In genomic region chr16:95403453-95403852, GRCm38 (mm10) we compare ENCODE assay signal across 11 mouse cellular contexts.
A peak's percentile ranks its signal among the peaks of the same experiment; 100 is the strongest.
DNase-seq lines count a peak whose midpoint lies in the region; ATAC-seq and TF ChIP-seq lines count a peak whose summit lies in the region.
"Had no signal": no experiment of that assay in that cellular context is flagged by ENCODE, and none has a peak within 500 bp of the region (broad histone marks: within the 10 kb centered on the region; RNA-seq: fewer than 3 reads in every experiment).

No protein-coding gene starts in this region.

- intact Hi-C loops in gastrocnemius, postnatal 36 days (cut with DNase I): no loop called here

- no peaks in the 10 kb centered on the region for H3K36me3 ChIP-seq in liver, embryonic 16.5 days (ENCODE audit: control insufficient read depth, insufficient read depth)
- H3K36me3 ChIP-seq in kidney, postnatal 0 days (ENCODE audit: insufficient read depth, low read length): no peaks in the 10 kb centered on the region
- no peaks in the 10 kb centered on the region for H3K36me3 ChIP-seq in midbrain, embryonic 15.5 days (replicated peaks)
- no peaks in the 10 kb centered on the region for H3K36me3 ChIP-seq in hindbrain, embryonic 12.5 days

- H3K9ac ChIP-seq in liver, embryonic 16.5 days (ENCODE audit: low read depth, low read length): no peak overlapping the region
- no peak overlapping the region for H3K9ac ChIP-seq in kidney, postnatal 0 days (ENCODE audit: low read depth, low read length)
- H3K9ac ChIP-seq in midbrain, embryonic 15.5 days: no peak overlapping the region
- H3K9ac ChIP-seq in hindbrain, embryonic 12.5 days: no peak overlapping the region
- H3K9ac ChIP-seq: forebrain, postnatal 0 days had no signal

- WGBS in liver, embryonic 16.5 days (ENCODE audit: insufficient replicate concordance): 61% methylated on average over 5 of the region's 5 CpGs
- 68% methylated on average over 5 of the region's 5 CpGs for WGBS in kidney, postnatal 0 days
- WGBS in midbrain, embryonic 15.5 days: 88% methylated on average over 5 of the region's 5 CpGs
- WGBS in hindbrain, embryonic 12.5 days: 92% methylated on average over 5 of the region's 5 CpGs

- TF ChIP-seq CTCF in kidney, postnatal 0 days (IDR thresholded peaks at IDR 0.05; ENCODE audit: low read depth): no peak

- no peak overlapping the region for H3K27ac ChIP-seq in liver, embryonic 16.5 days (ENCODE audit: low read length)
- H3K27ac ChIP-seq in kidney, postnatal 0 days: no peak overlapping the region
- H3K27ac ChIP-seq in midbrain, embryonic 15.5 days: no peak overlapping the region
- no peak overlapping the region for H3K27ac ChIP-seq in hindbrain, embryonic 12.5 days

- H3K27me3 ChIP-seq in liver, embryonic 16.5 days (ENCODE audit: control insufficient read depth, insufficient read depth, low read depth, low read length): no peaks in the 10 kb centered on the region
- no peaks in the 10 kb centered on the region for H3K27me3 ChIP-seq in kidney, postnatal 0 days (ENCODE audit: insufficient read depth, low read length)
- H3K27me3 ChIP-seq in midbrain, embryonic 15.5 days (replicated peaks): no peaks in the 10 kb centered on the region
- no peaks in the 10 kb centered on the region for H3K27me3 ChIP-seq in hindbrain, embryonic 12.5 days

- ATAC-seq in liver, embryonic 16.5 days (ENCODE audit: low read depth): peak; percentile 16; the same call in 1 of the 2 replicates
- no peak for ATAC-seq in kidney, postnatal 0 days (replicated peaks; ENCODE audit: low FRiP score, low read depth)
- ATAC-seq in neutrophil, adult 5-6 weeks (ENCODE audit: extremely low read depth, insufficient number of reproducible peaks, low FRiP score, poor library complexity, severe bottlenecking): 0 out of 2 replicates have a peak, but pooled peaks have one; percentile 5
- ATAC-seq in midbrain, embryonic 15.5 days (replicated peaks): no peak
- no peak for ATAC-seq in hindbrain, embryonic 12.5 days (ENCODE audit: low FRiP score)
- ATAC-seq: forebrain, postnatal 0 days had no signal

- H3K4me3 ChIP-seq in liver, embryonic 16.5 days (ENCODE audit: low read depth, low read length): no peak overlapping the region
- H3K4me3 ChIP-seq in kidney, postnatal 0 days (replicated peaks; ENCODE audit: low read depth, low read length): no peak overlapping the region
- H3K4me3 ChIP-seq in midbrain, embryonic 15.5 days: no peak overlapping the region
- H3K4me3 ChIP-seq in hindbrain, embryonic 12.5 days: no peak overlapping the region

- DNase-seq in liver: no peak
- DNase-seq in gastrocnemius, postnatal 36 days: peak; percentile 17 to 23
- peak; percentile 33 for DNase-seq in kidney, postnatal 0 days (ENCODE audit: low spot score)
- no peak for DNase-seq in spleen, adult 18-20 months
- DNase-seq: forebrain, postnatal 0 days; right cerebral cortex, adult 18-20 months; thymus, postnatal 14 days had no signal

- no peak overlapping the region for H3K4me2 ChIP-seq in liver, embryonic 16.5 days (ENCODE audit: low read depth, low read length)
- H3K4me2 ChIP-seq in kidney, postnatal 0 days (ENCODE audit: low read length): no peak overlapping the region
- no peak overlapping the region for H3K4me2 ChIP-seq in midbrain, embryonic 15.5 days
- H3K4me2 ChIP-seq in hindbrain, embryonic 12.5 days (replicated peaks): no peak overlapping the region

- H3K9me3 ChIP-seq in liver, embryonic 16.5 days (replicated peaks; ENCODE audit: control insufficient read depth, low read length): no peaks in the 10 kb centered on the region
- H3K9me3 ChIP-seq in kidney, postnatal 0 days (replicated peaks; ENCODE audit: low read length): no peaks in the 10 kb centered on the region
- H3K9me3 ChIP-seq in midbrain, embryonic 15.5 days: no peaks in the 10 kb centered on the region
- no peaks in the 10 kb centered on the region for H3K9me3 ChIP-seq in hindbrain, embryonic 12.5 days (replicated peaks)

- H3K4me1 ChIP-seq in liver, embryonic 16.5 days (ENCODE audit: control insufficient read depth, low read depth, low read length): no peaks in the 10 kb centered on the region
- H3K4me1 ChIP-seq in kidney, postnatal 0 days (replicated peaks; ENCODE audit: insufficient read depth, low read length): no peaks in the 10 kb centered on the region
- H3K4me1 ChIP-seq in midbrain, embryonic 15.5 days: no peaks in the 10 kb centered on the region
- H3K4me1 ChIP-seq in hindbrain, embryonic 12.5 days: 0 out of 2 replicates have a peak, but pooled peaks cover 3% of the 10 kb centered on the region

Comparison
In these comparisons a context has a peak if more than half of its experiments do, and no peak if none do; other contexts are left out.
1. ATAC-seq: peak in liver, embryonic 16.5 days (single experiment) and neutrophil, adult 5-6 weeks (single experiment); none in kidney, postnatal 0 days (single experiment), midbrain, embryonic 15.5 days (single experiment) and hindbrain, embryonic 12.5 days (single experiment).
2. DNase-seq: peak in gastrocnemius, postnatal 36 days (2 of 2) and kidney, postnatal 0 days (single experiment); none in liver (single experiment) and spleen, adult 18-20 months (0 of 2).